Mouse (Mus musculus): ENCODE measurements around the gene Prr15l. TPM values are rescaled to one million over a fixed set of nuclear protein-coding genes. Genes with fewer than 3 reads are reported as not detected.
A peak's percentile ranks its signal among the peaks of the same experiment; 100 is the strongest.

Gene Prr15l
- total RNA-seq, 4 experiments from 2014 or later: not detected

- no peak for DNase-seq (ENCODE audit: low spot score in 2 of 2)
Observed at GRCm38 (mm10) chr11:96975511-96976378, 47.8 kb downstream of the Prr15l start.

- DNase-seq (ENCODE audit: low spot score in 2 of 2): no peak
Observed at GRCm38 (mm10) chr11:96976379-96976687, 48.4 kb downstream of the Prr15l start.

- DNase-seq (ENCODE audit: low spot score in 2 of 2): peak; percentile 61 to 78
Observed at GRCm38 (mm10) chr11:96976911-96977591, 49.1 kb downstream of the Prr15l start.

GRCm38 (mm10) chr11:96977606-96978400 lies 49.9 kb downstream of the Prr15l start:
- peak; percentile 100 for DNase-seq (ENCODE audit: low spot score in 2 of 2)

- no peak for DNase-seq (ENCODE audit: low spot score in 2 of 2)
Observed at GRCm38 (mm10) chr11:96978401-96979246, 50.7 kb downstream of the Prr15l start.

- no peak for DNase-seq (ENCODE audit: low spot score in 2 of 2)
Observed at GRCm38 (mm10) chr11:96979329-96979728, 51.4 kb downstream of the Prr15l start.

- DNase-seq (ENCODE audit: low spot score in 2 of 2): no peak
Observed at GRCm38 (mm10) chr11:96980021-96980420, 52.1 kb downstream of the Prr15l start.

- no peak for DNase-seq (ENCODE audit: low spot score in 2 of 2)
Observed at GRCm38 (mm10) chr11:96981461-96981860, 53.6 kb downstream of the Prr15l start.

- DNase-seq (ENCODE audit: low spot score in 2 of 2): peak; percentile 69 to 80
Observed at GRCm38 (mm10) chr11:96982355-96982754, 54.5 kb downstream of the Prr15l start.

GRCm38 (mm10) chr11:96982859-96983258 lies 55.0 kb downstream of the Prr15l start, which contains the start of gene Sp2:
TSS of gene Sp2 (minus strand) at chr11:96982959.
- DNase-seq (ENCODE audit: low spot score in 2 of 2): no peak

- DNase-seq (ENCODE audit: low spot score in 2 of 2): no peak
Observed at GRCm38 (mm10) chr11:96984903-96985302, 57.0 kb downstream of the Prr15l start.

GRCm38 (mm10) chr11:96986463-96986862 lies 58.6 kb downstream of the Prr15l start:
- no peak for DNase-seq (ENCODE audit: low spot score in 2 of 2)

Other genes starting within 250 kb of the Prr15l start
- gene Snx11, start 150.5 kb upstream of the Prr15l start, total RNA-seq (2022): 10 to 100 TPM; 43.8 to 60.8 (median 54.1) TPM
- 10 to 100 TPM; 40.1 to 52.0 (median 44.0) TPM for gene Cbx1, start 139.0 kb upstream of the Prr15l start, total RNA-seq (2022)
- gene Nfe2l1, start 98.1 kb upstream of the Prr15l start, total RNA-seq (2022): 100 to 1,000 TPM; 234 to 271 (median 260) TPM
- gene Copz2, start 78.2 kb upstream of the Prr15l start, total RNA-seq (2022): 10 to 100 TPM in 2 of 4 experiments, 1 to 10 TPM in 2; 8.2 to 11.6 (median 9.5) TPM
- 10 to 100 TPM; 33.9 to 49.1 (median 44.8) TPM for gene Cdk5rap3, start 11.6 kb upstream of the Prr15l start, total RNA-seq (2022)
- gene Pnpo, start 15.9 kb downstream of the Prr15l start, total RNA-seq (2022): 10 to 100 TPM; 38.1 to 41.5 (median 39.6) TPM
- 10 to 100 TPM in 3 of 4 experiments, 1 to 10 TPM in 1; 9.6 to 14.2 (median 11.8) TPM for gene Sp2, start 54.9 kb downstream of the Prr15l start, total RNA-seq (2022)
- 1 to 10 TPM in 3 of 4 experiments, under 1 TPM in 1; 0.83 to 1.7 (median 1.5) TPM for gene Sp6, start 85.3 kb downstream of the Prr15l start, total RNA-seq (2022)
- gene Scrn2, start 101.8 kb downstream of the Prr15l start, total RNA-seq (2022): 1 to 10 TPM; 4.3 to 6.9 (median 6.3) TPM
- 1 to 10 TPM in 2 of 4 experiments, under 1 TPM in 2; 0.87 to 1.9 (median 1.3) TPM for gene Lrrc46, start 113.3 kb downstream of the Prr15l start, total RNA-seq (2022)
- gene Mrpl10, start 113.5 kb downstream of the Prr15l start, total RNA-seq (2022): 10 to 100 TPM; 76.3 to 85.2 (median 77.8) TPM
- 10 to 100 TPM; 18.6 to 21.7 (median 20.6) TPM for gene Osbpl7, start 122.5 kb downstream of the Prr15l start, total RNA-seq (2022)
- under 1 TPM in 1 of 4 experiments, not detected in 3; 0.18 TPM for gene Tbx21, start 187.2 kb downstream of the Prr15l start, total RNA-seq (2022)
- 10 to 100 TPM; 85.9 to 92.0 (median 89.4) TPM for gene Tbkbp1, start 223.4 kb downstream of the Prr15l start, total RNA-seq (2022)